Mouse (Mus musculus): Measurements from ENCODE around the gene Cenph.
A peak's percentile ranks its signal among the peaks of the same experiment; 100 is the strongest.
"Not testable (repeated sequence)": the region's sequence is repeated elsewhere in the genome, so short reads cannot be mapped to it uniquely, and the experiment has no call there.

Cenph gene

GRCm38 (mm10) chr13:100746090-100746489 is 29.6 kb downstream of the Cenph start:
- no peak for DNase-seq (ENCODE audit: low read depth)

GRCm38 (mm10) chr13:100744036-100744744 is 31.5 kb downstream of the Cenph start, which contains the start of gene Mrps36:
Mrps36 (minus strand) TSS chr13:100744659.
- DNase-seq (ENCODE audit: low read depth), result peak; percentile 89

- DNase-seq (ENCODE audit: low read depth), result no peak
These were observed 32.2 kb downstream of the Cenph start for GRCm38 (mm10) chr13:100743346-100744035.

GRCm38 (mm10) chr13:100742831-100743230 is 32.9 kb downstream of the Cenph start:
- DNase-seq (ENCODE audit: low read depth), result no peak

GRCm38 (mm10) chr13:100732756-100733155 is 42.9 kb downstream of the Cenph start:
- DNase-seq (ENCODE audit: low read depth), result no peak

GRCm38 (mm10) chr13:100731462-100732046 is 44.1 kb downstream of the Cenph start:
- DNase-seq (ENCODE audit: low read depth), result not testable (repeated sequence)

- peak; percentile 93 for DNase-seq (ENCODE audit: low read depth)
These were observed 44.9 kb downstream of the Cenph start, which contains the start of gene Cdk7 for GRCm38 (mm10) chr13:100730861-100731176. Cdk7 (minus strand) TSS chr13:100730939.

- no peak for DNase-seq (ENCODE audit: low read depth)
These were observed 45.4 kb downstream of the Cenph start for GRCm38 (mm10) chr13:100730153-100730860.

GRCm38 (mm10) chr13:100728530-100728929 is 47.2 kb downstream of the Cenph start:
- not testable (repeated sequence) for DNase-seq (ENCODE audit: low read depth)

- DNase-seq (ENCODE audit: low read depth), result no peak
These were observed 47.6 kb downstream of the Cenph start for GRCm38 (mm10) chr13:100728086-100728485.

GRCm38 (mm10) chr13:100725194-100725593 is 50.5 kb downstream of the Cenph start:
- no peak for DNase-seq (ENCODE audit: low read depth)

- DNase-seq (ENCODE audit: low read depth), result no peak
These were observed 51.5 kb downstream of the Cenph start for GRCm38 (mm10) chr13:100724051-100724754.

- no peak for DNase-seq (ENCODE audit: low read depth)
These were observed 54.0 kb downstream of the Cenph start for GRCm38 (mm10) chr13:100721656-100722055.

- no peak for DNase-seq (ENCODE audit: low read depth)
These were observed 60.2 kb downstream of the Cenph start for GRCm38 (mm10) chr13:100715467-100715866.

Measured in naive thymus-derived CD4-positive, alpha-beta T cell, adult 2 months (primary cell).